Mouse (Mus musculus): ENCODE results near the gene Ppif.

The Ppif gene

DNA sequence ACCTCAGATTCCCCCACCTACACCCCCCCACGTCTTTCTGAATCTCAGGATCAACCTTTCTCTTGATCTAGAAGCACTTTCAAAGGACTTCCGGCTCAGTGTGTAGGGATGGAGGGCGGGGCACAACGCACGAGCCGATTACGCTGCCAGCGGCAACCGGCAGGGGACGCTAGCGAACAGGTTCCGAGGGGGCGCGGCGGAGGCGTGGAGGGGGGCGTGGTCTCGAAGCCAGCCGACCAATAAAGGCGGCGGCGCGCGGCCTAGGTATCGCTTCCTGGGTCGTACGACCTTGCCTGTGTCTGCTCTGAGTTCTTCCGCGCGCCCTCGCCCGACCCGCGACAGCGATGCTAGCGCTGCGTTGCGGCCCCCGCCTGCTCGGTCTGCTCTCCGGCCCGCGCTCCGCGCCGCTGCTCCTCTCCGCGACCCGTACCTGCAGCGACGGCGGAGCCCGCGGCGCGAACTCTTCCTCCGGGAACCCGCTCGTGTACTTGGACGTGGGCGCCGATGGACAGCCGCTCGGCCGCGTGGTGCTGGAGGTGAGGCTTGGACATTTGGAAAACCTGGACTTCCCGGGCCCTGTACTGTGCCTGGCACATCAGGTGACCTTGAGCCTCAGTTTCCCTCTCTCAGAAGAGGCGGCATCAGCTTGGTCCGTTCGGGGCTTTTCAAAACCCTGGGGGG, at the start of gene Ppif:
Gene Ppif (plus strand): TSS at position 267 of the 681 bp plus-strand sequence.
- peak; percentile 95 for DNase-seq

DNA sequence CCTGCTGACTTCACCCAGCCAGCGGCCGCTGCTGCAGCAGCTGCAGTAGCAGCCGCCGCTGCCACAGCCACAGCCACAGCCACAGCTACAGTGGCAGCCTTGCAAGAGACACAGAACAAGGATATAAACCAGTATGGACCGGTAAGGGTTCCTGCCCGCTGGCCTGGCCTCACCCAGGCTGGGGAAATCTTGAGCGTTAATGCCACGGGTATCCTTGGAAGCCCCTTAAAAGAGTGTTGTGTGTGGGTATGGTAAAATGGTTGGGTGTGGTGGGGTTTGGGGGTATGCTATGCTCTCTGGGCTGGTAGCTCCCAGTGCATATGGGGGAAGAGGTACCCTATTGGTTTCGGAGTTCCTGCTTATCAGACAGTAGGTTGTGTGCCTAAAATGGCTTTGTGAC, 48.2 kb upstream of the Ppif start:
- no peak for DNase-seq

- peak; percentile 70 for DNase-seq
These were observed 47.8 kb upstream of the Ppif start for GRCm38 (mm10) chr14:25646161-25646621.

DNA sequence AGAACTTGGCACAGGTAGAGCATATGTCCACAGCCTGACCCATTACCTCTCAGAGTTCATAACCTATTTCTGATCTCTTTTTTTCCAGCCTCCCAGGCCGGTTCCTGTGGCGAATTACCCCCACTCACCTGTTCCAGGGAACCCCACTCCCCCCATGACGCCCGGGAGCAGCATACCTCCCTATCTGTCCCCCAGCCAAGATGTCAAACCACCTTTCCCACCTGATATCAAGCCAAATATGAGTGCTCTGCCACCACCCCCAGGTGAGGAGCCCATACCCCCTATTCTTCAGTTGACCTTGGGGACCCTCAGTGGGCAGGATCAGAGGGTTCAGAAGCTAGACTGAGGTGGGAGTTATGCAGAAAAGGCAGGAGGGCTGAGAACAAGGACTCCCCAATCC, 42.8 kb upstream of the Ppif start:
- no peak for DNase-seq

DNA sequence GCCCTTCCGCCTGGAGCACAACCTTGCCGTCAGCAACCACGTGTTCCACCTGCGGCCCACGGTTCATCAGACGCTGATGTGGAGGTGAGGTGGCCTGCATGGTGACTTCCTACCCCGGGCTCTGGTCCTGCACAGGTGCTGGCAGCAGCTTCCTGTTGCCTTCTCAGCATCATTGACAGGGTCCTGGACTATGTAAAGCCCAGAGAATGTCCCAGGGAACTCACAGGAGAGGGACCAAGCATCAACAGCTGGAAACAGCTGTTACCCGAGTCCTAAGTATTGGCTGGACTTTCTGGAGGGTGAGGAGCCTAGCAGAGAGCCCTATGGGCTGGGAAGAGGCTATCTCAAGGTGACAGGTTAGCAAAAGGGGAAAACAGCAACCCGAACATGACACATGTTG, 42.0 kb upstream of the Ppif start:
- no peak for DNase-seq

DNA sequence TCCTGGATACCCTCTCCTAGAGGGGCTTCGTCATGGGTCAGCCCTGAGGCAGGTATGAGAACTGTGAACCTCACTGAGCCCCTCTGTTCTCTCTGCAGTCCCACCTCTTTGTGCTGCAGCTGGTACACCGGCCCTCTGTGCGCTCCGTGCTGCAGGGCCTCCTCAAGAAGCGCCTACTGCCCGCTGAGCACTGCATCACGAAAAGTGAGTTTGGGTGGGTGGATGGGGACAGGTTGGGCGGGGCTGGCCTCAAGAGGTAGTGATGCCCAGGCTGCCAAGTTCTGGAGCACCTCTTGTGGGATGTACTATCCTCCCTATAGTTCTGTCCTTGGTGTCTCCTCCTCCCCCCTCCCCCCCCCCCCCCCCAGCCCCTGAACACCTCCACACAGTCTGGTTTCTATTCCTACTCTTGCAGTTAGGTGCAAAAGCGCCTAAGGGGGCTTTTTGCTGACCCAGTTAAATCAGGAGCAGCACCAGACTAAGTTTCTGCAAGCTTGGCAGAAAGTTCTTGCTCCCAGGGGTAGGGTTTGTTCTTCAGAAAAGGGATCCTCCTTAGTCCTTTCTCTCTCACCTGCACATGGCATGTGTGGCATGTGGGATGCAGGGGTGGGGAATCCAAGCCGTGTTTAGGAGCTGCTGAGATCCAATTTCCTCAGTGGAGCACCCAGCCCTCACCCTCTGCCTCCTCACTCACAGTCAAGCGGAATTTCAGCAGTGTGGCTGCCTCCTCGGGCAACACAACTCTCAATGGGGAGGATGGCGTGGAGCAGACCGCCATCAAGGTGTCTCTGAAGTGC, 39.4 kb upstream of the Ppif start:
- DNase-seq: peak; percentile 85

DNA sequence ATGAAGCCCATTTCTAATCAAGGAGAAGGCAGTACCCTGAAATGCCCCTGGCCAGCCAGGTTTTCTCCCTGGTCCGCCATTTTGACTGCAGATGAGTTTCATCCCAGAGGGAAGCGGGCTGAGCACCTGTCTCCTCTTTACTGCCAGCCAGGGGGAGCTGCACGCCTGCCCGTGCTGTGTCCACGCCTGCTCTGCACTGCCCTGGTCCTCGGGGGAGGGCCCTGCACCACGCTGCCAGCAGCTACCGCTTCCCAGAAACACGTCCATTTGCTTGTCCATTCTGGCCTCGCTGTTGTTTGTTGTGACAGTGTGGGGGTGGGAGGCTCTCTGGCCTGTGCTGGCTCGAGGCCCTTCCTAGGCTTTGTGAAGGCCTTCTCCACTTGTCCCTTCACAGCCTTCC, 33.3 kb upstream of the Ppif start:
- DNase-seq: no peak

DNA sequence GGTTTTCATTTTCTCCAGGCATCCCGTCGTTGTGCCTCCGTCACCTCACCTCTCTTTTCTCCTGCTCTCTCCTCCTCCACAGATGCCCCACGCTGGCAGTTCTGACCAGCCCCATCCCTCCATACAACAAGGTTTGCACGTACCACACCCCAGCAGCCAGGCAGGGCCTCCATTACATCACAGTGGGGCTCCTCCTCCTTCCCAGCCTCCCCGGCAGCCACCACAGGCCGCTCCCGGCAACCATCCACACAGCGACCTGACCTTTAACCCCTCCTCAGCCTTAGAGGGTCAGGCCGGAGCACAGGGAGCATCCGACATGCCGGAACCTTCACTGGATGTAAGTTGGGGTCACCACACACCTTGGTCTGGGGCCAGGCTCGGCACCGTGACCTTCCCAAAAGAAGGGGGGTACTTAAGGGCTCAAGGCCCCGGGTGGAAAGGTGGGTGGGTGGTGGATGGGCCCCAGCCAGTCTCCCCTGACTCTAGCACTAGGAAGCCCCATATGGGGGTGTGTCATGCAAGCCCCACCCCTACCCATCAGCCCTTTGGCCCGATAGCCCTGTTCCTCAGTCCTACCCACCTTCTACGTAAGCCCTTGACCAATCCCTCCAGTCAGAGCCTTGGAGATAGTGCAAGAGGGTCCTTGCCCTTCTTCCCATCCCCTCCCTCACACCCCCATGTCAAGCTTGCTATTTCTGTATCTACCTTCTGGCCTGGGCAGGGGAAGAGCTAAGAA, 32.6 kb upstream of the Ppif start:
- no peak for DNase-seq

DNA sequence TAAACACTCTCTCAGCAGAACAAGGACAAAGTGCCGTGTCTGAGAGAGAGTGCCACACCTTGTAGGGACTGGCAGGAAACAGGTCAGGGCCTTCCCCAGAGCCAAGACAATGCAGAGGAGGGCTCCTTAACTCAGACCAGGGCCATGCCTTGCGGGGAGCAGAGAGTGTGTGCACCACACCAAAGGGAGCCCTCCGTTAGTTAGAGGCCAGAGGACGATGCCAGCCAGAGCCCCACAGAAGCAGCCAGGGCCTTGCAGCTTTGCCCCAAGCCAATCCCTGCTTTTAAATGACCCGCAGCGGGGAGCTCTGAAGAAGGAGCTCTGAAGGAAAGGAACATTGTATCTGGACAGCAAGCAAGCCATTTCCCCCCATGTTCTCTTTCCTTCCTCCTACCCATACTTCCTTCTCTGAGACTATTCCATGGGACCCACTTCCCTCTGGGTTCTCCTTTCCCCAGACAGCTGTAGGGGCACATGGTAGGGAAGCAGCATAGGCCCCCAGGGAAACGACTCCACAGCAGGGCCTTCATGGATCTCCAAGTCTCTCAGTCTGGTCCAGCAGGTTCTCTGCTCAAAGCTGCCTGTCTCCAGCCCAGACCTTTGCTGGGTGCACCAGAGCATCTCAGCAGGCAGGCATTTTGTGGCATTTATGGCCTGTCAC, 30.2 kb upstream of the Ppif start:
- no peak for DNase-seq

DNA sequence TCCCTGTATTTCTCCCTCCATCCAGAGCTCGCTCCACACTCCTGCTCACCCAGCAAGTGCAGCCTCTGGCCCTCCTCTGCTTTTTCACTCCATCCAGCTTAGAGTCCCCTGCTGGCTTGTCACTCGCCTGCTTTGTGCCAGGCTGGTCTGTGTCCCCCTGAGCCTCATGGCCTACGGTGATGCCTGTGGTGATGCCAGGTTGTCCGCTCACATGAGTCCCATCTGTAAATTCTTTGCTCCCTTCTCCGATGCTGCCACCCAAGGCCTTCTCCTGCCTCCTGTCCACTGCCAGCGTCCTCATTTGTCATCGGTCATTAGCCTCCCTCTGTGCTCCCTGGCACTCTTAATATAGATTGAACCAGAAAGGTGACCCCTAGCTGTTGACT, 29.7 kb upstream of the Ppif start:
- no peak for DNase-seq

DNA sequence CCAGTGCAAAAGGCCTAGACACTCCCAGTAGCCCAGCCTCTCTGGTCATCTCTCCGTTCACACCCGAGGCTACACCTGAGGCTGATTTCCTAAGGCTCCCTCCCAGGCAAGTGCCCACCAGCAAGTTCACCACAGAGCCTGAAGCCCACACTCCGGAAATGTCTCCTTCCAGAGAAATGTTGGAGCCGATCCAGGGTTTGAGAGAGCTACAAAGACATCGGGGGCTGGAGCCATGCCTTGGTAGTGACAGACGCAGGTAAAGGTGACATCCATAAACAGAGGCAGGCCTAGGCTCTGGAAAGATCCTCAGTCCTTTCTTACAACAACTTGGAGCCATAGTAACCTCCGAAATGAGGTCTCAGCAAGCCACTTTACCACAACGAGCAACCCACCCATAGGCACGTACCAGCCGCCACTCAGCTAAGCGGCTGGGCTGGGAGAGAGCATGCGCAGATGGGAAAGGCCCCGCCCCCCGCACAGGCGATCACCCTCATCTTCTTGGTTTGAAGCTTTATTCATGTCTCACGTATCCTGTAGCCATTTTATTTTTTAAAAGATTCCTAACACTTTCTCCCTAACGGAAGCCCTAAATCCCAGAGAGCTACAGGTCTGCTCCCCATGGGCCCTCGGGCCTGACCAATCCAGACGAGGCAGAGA, 28.5 kb upstream of the Ppif start:
- no peak for DNase-seq

GRCm38 (mm10) chr14:25666668-25667376, 27.1 kb upstream of the Ppif start:
- DNase-seq: no peak

DNA sequence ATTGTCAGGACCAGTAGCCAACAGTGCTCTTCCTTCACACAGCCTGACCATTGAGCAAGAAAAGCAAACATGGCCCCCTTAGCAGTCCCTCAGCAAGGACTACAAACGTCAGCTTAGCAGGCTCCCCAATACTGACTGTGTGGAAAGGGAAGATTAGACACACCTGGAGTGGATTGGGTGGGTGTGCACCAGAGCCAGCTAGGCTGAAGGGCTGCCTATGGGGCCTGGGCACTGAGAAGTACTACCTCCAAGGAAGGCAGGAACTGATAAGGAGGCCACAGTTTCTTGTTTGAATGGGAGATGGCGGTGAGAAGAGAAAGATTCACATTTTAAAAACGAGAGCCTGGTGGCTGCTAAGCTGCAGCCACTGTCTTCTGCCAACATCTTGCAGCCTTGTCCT, 26.4 kb upstream of the Ppif start:
- DNase-seq: no peak

- no peak for DNase-seq
These were observed 14.3 kb upstream of the Ppif start for GRCm38 (mm10) chr14:25679625-25680024.

DNA sequence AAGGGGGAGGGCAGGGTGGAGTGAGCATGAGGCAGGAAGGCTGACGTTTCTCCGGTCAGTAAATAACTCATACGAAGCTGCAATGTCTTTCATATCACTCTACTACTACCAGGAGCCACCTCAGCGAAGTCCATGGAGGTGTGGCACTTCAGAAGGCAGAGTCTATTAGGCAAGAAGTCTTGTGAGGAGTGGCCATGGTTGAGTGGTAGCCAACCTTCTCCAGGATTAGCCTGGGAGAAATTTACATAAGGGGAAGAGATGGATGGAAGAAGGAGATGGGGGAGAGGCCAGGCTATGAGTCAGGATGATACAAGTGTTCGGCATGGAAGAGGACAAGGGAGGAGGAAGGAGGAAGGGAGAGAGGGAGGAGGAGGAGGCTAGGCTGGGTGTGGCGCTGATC, 11.9 kb upstream of the Ppif start:
- DNase-seq: no peak

GRCm38 (mm10) chr14:25686216-25686945, 7.6 kb upstream of the Ppif start:
- DNase-seq: no peak

DNA sequence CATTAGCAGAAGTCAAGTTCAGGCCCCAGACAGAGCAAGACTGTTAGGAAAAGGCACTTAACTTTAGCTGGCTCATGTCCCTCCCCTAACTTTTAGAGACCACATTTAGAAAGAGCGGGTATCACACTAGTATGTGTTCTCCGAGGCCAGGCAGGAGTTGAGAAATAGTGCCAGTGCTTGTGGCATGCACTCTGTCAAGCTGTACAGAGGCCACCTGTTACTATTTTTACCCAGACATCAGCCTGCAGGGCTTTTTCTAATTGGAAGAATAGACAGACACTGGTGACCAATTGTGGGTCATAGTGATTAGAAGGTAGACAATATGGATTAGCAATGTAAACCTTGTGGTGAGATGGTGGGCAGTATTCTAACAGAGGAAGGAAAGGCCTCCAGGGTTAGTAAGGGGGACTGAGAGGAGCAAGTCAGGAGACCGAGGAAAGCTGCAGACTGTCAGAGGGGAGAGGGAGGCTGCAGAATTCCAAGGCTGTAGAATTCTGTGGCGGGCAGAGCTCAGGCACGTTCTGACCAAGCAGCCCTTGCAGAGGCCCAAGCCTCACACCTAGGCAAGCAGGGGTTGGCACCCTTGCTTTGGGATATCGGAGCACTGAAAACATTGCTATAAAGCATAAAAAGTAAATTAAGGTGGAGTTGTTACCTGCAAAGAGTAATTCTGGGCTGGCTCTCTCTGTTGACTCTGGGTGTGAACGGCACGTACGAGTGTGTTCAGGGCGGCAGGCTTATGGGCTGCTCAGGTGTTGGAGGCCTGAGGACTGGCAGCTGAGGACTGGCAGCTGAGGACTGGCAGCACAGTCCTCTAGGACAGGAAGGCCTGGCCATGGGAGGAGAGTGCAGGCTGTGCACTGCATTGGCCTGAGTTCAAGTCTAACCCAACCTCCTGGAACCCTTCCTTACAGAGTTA, 6.7 kb upstream of the Ppif start:
- no peak for DNase-seq

DNA sequence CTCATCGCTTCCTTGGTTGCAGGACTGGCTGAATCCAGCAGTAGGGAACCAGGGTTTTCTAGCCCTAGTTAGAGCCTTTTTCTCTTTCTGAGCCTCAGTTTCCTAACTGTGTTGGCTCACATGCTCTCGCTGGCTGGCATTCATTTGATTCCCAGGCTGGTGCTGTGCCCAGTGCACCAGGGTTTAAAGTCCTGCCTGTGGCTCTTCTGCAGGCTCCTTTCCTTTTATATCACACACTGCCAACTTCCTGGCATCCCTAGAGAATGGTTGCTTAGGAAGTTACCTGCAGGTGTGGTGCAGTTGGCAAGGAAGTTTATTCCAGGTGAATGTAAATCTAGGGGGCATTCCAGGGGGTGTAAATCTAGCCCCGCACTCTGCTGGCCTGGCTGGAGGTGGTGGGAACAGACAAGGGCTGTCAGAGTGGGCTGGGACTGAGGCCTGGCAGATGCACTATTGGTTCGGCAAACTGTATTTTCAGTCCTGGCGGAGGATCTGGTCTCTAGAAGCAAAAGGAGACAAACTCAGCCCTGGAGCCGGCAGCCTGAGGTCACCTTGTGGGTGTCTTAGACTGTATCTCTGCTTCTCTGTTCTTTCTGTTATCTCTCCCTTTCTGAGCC, 575 bp upstream of the Ppif start:
- DNase-seq: no peak

DNA sequence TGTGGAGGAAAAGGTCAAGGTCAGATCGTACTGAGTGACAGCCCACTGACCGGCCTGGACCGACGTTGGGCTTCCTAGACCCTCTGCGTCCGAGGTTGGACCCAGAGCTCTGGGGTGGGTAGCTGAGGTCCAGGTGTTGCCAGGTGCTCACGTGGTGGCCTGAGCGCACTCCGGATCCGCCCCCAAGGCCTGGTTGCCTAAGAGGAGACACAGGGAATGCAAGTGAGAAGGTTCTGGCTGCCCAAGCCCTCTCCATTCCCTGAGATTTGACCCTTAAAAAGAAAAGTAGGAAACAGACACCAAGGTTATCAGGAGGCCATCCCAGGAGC, 579 bp downstream of the Ppif start:
- no peak for DNase-seq

GRCm38 (mm10) chr14:25695059-25695458, 1.1 kb downstream of the Ppif start:
- no peak for DNase-seq

All from right cerebral cortex, adult 18-20 months (tissue).